Mouse (Mus musculus) gastrocnemius, adult 8-10 months (tissue): Measurements from ENCODE around the gene Pam16. TPM values are rescaled to one million over a fixed set of nuclear protein-coding genes. Genes with fewer than 3 reads are reported as not detected.

Source experiments
- DNase-seq, 2 experiments: peaks; one replicate each; pipeline ENCODE4 v3.0.0; 2022; ENCODE audit warnings: low spot score in 2 of 2
- total RNA-seq, 4 experiments: library from RNA; stranded (reverse); gene quantifications; 2 replicates each; pipeline ENCODE4 v1.2.4; 2022

The Pam16 gene
- total RNA-seq, 4 experiments from 2014 or later: 93.3 to 129 (median 113) TPM

GRCm38 (mm10) chr16:4647651-4648141 is 22.9 kb upstream of the Pam16 start:
- DNase-seq: peak in 1 of 2 experiments; percentile 59

DNA sequence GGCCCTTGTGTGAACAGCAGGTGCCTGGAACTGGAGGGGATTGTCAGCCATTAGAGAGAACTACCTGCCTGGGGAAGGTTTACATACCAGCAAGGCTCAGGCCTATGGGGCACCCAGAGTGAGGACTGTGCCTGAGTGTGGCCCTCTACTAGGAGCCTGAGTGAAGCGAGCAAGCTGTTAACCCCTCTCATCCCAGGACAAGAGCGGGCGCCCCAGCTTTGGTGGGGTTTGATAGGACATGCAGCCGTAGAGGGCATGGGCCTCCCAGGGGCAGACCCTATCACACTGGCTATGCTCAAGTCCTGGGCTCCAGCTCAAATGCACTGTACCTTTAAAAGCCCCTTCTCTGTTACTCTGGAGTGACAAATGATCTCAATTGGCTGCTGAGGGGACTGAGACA is 22.0 kb upstream of the Pam16 start:
- no peak for DNase-seq

DNA sequence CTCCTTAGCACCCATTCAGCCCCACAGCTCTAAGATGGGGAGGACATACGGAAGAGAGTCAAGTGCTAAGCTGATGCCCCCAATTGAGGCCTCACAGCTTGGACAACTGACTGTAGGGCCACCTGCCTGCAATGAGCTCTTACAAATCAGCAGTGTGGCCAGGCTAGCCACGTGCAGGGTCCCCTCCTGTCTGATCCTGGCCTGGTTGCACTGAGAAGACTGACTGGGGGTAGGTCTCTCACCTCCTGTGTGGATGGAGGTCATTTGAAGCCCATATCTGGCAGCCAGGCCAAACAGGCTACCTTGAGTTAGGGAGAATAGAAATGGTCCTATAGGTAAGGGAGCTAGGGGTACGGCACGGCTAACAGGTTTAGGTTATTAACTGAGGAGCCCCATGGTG is 21.1 kb upstream of the Pam16 start:
- DNase-seq: no peak

- peak; percentile 85 to 88 for DNase-seq
Measured at GRCm38 (mm10) chr16:4643670-4644419, 19.1 kb upstream of the Pam16 start.

DNA sequence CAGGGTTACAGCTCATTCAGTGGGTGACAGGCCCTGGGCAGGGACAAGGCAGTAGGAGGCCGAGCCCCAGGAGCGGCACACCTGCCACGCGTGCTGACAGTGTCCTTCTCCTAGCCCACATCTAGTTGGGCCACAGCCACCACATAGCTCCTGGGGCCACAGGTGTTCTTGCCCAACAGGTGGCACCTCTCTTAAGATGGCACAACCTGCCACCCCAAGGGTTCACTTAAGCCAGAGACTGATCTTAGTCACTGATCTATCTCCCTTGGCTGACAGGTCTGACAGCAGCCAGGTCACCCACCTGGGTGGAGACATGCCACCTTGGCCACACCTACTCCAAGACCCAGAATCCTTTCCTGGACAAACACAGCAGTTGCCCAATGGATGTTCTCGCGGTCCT is 18.1 kb upstream of the Pam16 start:
- no peak for DNase-seq

DNA sequence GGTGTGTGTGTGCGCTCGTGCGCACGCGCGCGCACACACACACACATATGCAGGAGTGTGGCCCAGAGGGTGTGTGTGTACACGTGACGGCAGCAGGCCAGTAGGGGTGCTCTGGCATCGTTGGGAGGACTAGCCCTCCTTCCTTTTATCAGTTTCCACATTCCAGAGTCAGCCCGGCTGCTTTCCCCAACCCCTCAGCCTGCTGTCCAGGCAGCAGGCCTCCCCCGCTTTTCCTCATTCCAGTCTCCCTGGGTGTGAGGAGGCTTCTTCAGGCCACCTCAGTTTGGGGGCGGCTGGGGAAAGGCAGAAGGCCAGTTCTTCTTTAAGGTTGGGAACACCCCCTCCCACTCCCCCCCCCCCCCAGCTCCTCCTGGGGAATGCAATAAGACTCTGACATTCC is 17.4 kb upstream of the Pam16 start:
- DNase-seq: peak in 1 of 2 experiments; percentile 23

DNA sequence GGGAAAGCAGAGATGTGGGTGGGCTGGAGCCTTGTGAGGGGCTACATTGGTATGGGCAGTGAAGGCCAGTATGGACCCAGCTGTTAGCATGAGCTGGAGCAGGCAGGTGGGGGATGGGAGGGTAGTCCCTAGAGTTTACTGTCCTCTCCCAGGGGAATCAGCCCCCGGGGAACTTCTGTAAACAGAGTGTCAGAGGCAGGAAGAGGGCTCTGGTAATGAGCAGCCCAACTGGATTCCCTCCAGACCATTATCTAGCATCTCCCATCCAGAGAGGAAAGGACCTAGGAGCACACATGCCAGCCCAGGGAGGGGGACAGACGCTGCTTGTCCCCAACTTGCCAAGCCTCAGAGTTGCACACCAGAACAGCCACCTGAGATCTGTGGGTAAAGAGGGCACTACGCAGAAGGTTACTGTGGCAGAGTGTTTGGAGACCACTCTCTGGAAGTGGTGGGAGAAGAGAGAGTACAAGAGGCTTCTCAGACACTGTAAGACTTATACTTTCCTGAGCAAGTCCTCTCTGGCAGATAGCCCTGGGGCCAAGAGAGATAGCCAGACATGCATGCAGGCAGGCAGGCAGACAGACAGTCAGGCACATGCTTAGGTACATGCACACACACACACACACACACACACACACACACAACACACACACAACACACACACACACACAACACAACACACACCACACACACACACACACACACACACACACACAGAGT is 16.5 kb upstream of the Pam16 start:
- no peak for DNase-seq

GRCm38 (mm10) chr16:4640267-4641005 is 15.6 kb upstream of the Pam16 start:
- no peak for DNase-seq

DNA sequence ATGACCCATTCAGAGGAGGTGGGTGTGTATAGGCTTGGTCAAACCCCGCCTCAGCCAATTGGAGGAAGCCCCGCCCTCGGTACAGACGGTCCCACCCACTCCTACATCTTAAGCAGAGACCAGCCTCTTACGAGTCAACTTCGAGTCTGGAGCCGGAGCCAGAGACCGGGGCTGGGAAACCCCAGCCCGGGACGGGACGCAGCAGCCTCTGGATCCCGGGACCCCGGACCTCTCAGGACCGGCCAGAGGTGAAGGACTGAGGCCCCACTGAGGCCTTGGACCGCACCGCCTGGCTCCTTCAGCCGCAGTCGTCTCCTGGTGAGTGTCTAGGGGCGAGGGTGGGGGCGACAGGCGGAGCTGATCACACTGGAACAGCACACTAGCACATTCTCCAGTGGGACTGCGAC is 15.0 kb upstream of the Pam16 start, which contains the start of the genes Vasn and Dnaja3:
TSS of gene Vasn (plus strand) at position 111 of the 407 bp plus-strand sequence.
TSS of gene Dnaja3 (plus strand) at position 159 of the 407 bp plus-strand sequence.
- peak; percentile 85 to 87 for DNase-seq

GRCm38 (mm10) chr16:4638891-4639390 is 14.2 kb upstream of the Pam16 start:
- DNase-seq: no peak

DNA sequence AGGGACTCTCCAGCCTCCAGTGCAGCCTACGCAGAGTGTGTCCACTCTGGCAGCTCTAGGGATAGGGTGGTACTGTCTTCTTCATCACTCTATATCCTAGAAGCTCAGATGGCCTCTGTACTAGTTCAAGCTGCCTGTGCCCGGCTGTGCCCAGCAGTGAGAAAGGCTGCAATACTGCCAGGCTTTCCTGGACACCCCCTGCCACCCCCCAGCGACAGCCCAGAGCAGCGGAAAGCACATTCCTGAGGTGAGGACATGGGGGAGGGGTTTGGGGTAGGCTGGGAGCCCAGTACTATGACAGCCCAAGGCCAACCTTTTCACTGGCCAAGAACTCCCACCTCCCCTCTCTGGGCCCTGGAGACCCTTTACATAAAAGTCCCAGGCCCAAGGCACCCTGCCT is 11.0 kb upstream of the Pam16 start:
- no peak for DNase-seq

- no peak for DNase-seq
Measured at GRCm38 (mm10) chr16:4634681-4635080, 9.9 kb upstream of the Pam16 start.

DNA sequence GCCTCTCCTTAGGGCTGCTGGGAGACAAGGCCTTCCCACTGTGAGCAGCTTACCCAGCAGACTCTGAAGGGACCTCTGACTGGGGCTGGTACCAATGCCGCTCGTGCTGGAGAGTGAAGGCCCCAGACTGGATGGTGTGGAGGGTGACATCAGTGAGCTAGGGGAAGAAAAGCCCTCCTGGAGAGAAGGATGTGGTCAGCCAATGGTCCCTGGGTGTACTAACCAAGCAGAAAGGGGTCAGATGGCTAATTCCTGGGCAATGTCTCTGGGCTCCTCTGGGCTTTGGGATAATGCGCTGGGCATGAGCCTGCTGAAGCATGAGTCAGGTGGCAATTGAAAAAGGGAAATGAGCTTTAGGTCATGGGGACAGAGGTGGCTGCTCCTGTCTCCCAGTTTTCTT is 8.9 kb upstream of the Pam16 start:
- DNase-seq: no peak

GRCm38 (mm10) chr16:4632050-4632449 is 7.3 kb upstream of the Pam16 start:
- DNase-seq: no peak

DNA sequence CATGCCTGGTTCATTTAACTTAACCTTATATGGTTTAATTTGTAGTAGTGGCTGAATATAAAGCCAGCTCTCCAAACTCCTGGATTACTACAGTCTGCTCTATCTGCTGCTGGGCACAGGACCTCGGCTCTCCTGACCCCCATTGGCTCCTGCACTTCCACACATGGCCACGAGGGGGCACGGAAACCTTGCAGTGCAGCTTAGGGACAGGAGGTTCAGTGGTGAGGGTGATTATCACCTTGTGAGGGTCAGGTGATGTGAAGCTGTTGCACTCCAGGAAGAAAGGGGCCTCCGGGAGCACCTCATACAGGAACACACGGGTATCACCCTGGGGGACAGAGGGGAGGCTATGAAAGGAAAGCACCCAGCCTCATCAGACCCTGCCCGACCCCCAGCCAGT is 5.2 kb upstream of the Pam16 start:
- peak in 1 of 2 experiments; percentile 68 for DNase-seq

GRCm38 (mm10) chr16:4628898-4629419 is 4.2 kb upstream of the Pam16 start:
- DNase-seq: no peak

DNA sequence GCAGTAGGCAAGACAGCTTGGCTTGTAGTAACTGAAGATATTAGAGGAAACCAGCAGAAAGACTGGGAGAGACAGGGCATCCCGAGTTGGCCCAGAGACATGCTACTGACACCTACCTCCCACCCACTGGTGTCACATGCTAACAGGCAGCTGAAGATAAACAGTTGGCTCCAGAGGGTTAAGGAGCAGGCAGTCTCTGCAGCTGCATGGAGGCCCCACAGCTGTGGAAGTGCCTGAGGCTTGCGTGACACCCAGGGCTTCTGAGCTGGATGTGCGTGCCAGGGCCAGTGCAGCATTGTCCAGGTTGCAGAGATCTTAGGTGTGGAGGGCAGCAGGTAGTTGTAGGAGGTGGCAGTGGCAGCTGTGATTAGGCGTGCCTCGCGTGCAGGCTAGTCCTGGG is 2.3 kb upstream of the Pam16 start:
- no peak for DNase-seq

GRCm38 (mm10) chr16:4624074-4624473 is 714 bp downstream of the Pam16 start:
- no peak for DNase-seq

- no peak for DNase-seq
Measured at GRCm38 (mm10) chr16:4616829-4617228, 8.0 kb downstream of the Pam16 start.

- no peak for DNase-seq
Measured at GRCm38 (mm10) chr16:4615297-4615696, 9.5 kb downstream of the Pam16 start.

DNA sequence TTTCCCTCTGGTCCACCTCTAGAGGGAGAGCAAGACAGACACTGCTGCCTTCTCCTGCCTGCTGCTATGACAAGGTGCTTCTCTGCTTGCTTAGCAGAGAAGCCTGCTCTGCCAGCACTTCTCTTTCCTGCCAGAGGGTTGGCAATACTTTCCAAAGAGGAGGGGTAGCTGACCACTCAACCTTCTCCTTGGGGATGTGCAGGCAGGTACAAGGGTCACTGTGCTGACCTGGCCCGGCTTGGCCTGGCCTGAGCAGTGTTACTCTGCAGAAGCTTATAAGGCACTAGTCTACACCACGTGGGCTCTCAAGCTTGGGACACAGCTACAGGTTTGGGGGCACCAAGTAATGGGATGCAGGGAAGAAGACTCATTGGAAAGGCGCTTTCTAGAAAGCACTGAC is 10.1 kb downstream of the Pam16 start:
- DNase-seq: no peak
